ENCODE assay signal across 29 mouse cellular contexts in the genomic region with DNA sequence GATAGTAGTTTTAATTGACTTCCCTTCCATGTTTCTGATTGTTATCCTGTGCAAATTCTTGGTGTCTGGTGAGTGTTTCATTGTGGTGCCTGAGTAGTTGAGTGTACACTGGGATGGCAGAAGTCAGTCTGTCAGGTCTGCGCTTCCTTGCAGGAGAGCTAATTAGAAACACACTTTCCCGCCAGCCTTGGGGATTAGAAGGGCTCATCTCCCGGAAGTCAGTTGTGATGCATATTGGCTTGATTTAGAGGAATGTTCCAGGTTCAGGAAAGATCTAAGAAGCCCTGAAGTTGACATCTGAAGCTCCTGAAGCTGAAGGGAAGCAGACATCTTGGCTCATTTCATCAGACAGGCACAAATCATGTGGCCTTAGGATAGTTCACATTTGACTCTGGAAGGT.
DNase-seq lines count a peak whose midpoint lies in the region; ATAC-seq and TF ChIP-seq lines count a peak whose summit lies in the region.
"Had no signal": no experiment of that assay in that cellular context is flagged by ENCODE, and none has a peak within 500 bp of the region (broad histone marks: within the 10 kb centered on the region; RNA-seq: fewer than 3 reads in every experiment).

No protein-coding gene starts in this region.

- 0 out of 2 replicates have a peak, but pooled peaks cover 4% of the 10 kb centered on the region for H3K9me3 ChIP-seq in kidney, embryonic 16.5 days (ENCODE audit: low read length)
- H3K9me3 ChIP-seq in embryonic facial prominence, embryonic 11.5 days (replicated peaks; ENCODE audit: control insufficient read depth, low read length), result no peaks in the 10 kb centered on the region
- no peaks in the 10 kb centered on the region for H3K9me3 ChIP-seq in heart, embryonic 10.5 days
- H3K9me3 ChIP-seq: embryonic facial prominence, embryonic 12.5 days; forebrain, embryonic 15.5 days; hindbrain, embryonic 13.5 days; liver, embryonic 13.5 days; megakaryocyte, embryonic 14.5 days; neural tube, embryonic 12.5 days had no signal

- no peak overlapping the region for H3K9ac ChIP-seq in kidney, embryonic 16.5 days (replicated peaks; ENCODE audit: low read length)
- H3K9ac ChIP-seq in embryonic facial prominence, embryonic 11.5 days (replicated peaks; ENCODE audit: low read length), result no peak overlapping the region
- H3K9ac ChIP-seq: embryonic facial prominence, embryonic 12.5 days; forebrain, embryonic 15.5 days; heart, embryonic 13.5 days; hindbrain, embryonic 13.5 days; liver, embryonic 13.5 days; neural tube, embryonic 12.5 days had no signal

- H3K4me2 ChIP-seq in kidney, embryonic 16.5 days (replicated peaks; ENCODE audit: low read depth, low read length), result no peak overlapping the region
- H3K4me2 ChIP-seq in embryonic facial prominence, embryonic 11.5 days (ENCODE audit: low read depth, low read length), result no peak overlapping the region
- H3K4me2 ChIP-seq: embryonic facial prominence, embryonic 12.5 days; forebrain, embryonic 15.5 days; heart, embryonic 13.5 days; hindbrain, embryonic 13.5 days; liver, embryonic 13.5 days; neural tube, embryonic 12.5 days had no signal

- H3K4me3 ChIP-seq in kidney, embryonic 16.5 days (ENCODE audit: low read length), result no peak overlapping the region
- H3K4me3 ChIP-seq in embryonic facial prominence, embryonic 11.5 days (ENCODE audit: low read depth, low read length), result no peak overlapping the region
- H3K4me3 ChIP-seq in heart, embryonic 10.5 days, result no peak overlapping the region
- no peak overlapping the region for H3K4me3 ChIP-seq in thymus, adult 2 months (ENCODE audit: control insufficient read depth, insufficient read depth, low read length)
- H3K4me3 ChIP-seq: embryonic facial prominence, embryonic 12.5 days; forebrain, embryonic 15.5 days; heart, embryonic 13.5 days; hindbrain, embryonic 13.5 days; left cerebral cortex, adult 2 months; liver, embryonic 13.5 days; megakaryocyte, embryonic 14.5 days; neural tube, embryonic 12.5 days had no signal

- H3K27ac ChIP-seq in kidney, embryonic 16.5 days (ENCODE audit: low read length), result peak overlapping the region; percentile 15; the same call in 1 of the 2 replicates
- H3K27ac ChIP-seq in embryonic facial prominence, embryonic 11.5 days (replicated peaks; ENCODE audit: low read depth, low read length), result no peak overlapping the region
- no peak overlapping the region for H3K27ac ChIP-seq in heart, embryonic 10.5 days
- H3K27ac ChIP-seq in thymus, adult 2 months (ENCODE audit: control insufficient read depth, insufficient read depth, low read length), result no peak overlapping the region
- H3K27ac ChIP-seq: embryonic facial prominence, embryonic 12.5 days; forebrain, embryonic 15.5 days; heart, embryonic 13.5 days; hindbrain, embryonic 13.5 days; left cerebral cortex, adult 2 months; liver, embryonic 13.5 days; neural tube, embryonic 12.5 days had no signal

- TF ChIP-seq CTCF in thymus, adult 2 months (IDR thresholded peaks at IDR 0.05; ENCODE audit: borderline replicate concordance, control insufficient read depth, extremely low read depth, insufficient read depth, low read length, poor library complexity), result no peak

- H3K27me3 ChIP-seq in kidney, embryonic 16.5 days (ENCODE audit: insufficient read depth, low read length), result no peaks in the 10 kb centered on the region
- no peaks in the 10 kb centered on the region for H3K27me3 ChIP-seq in embryonic facial prominence, embryonic 11.5 days (ENCODE audit: control insufficient read depth, insufficient read depth, low read length)
- no peaks in the 10 kb centered on the region for H3K27me3 ChIP-seq in heart, embryonic 10.5 days (ENCODE audit: insufficient read depth, poor library complexity, severe bottlenecking)
- no peaks in the 10 kb centered on the region for H3K27me3 ChIP-seq in thymus, adult 2 months (ENCODE audit: control insufficient read depth, insufficient read depth, low read length)
- H3K27me3 ChIP-seq: CH12.LX; embryonic facial prominence, embryonic 12.5 days; forebrain, embryonic 15.5 days; heart, embryonic 13.5 days; hindbrain, embryonic 13.5 days; liver, embryonic 13.5 days; megakaryocyte, embryonic 14.5 days; neural tube, embryonic 12.5 days; Patski had no signal

- H3K36me3 ChIP-seq in kidney, embryonic 16.5 days (ENCODE audit: insufficient read depth, low read length), result no peaks in the 10 kb centered on the region; the same call in 1 of the 2 replicates
- H3K36me3 ChIP-seq in embryonic facial prominence, embryonic 11.5 days (replicated peaks; ENCODE audit: control insufficient read depth, insufficient read depth, low read depth, low read length), result no peaks in the 10 kb centered on the region
- no peaks in the 10 kb centered on the region for H3K36me3 ChIP-seq in heart, embryonic 10.5 days
- no peaks in the 10 kb centered on the region for H3K36me3 ChIP-seq in thymus, adult 2 months (ENCODE audit: control insufficient read depth, insufficient read depth, low read length)
- H3K36me3 ChIP-seq: embryonic facial prominence, embryonic 12.5 days; forebrain, embryonic 15.5 days; G1E; hindbrain, embryonic 13.5 days; liver, embryonic 13.5 days; neural tube, embryonic 12.5 days had no signal

- peaks cover 36% of the 10 kb centered on the region for H3K4me1 ChIP-seq in kidney, embryonic 16.5 days (ENCODE audit: insufficient read depth, low read length)
- no peaks in the 10 kb centered on the region for H3K4me1 ChIP-seq in embryonic facial prominence, embryonic 11.5 days (ENCODE audit: control insufficient read depth, insufficient read depth, low read length)
- H3K4me1 ChIP-seq in heart, embryonic 10.5 days, result no peaks in the 10 kb centered on the region
- H3K4me1 ChIP-seq in thymus, adult 2 months (replicated peaks; ENCODE audit: control insufficient read depth, insufficient read depth, low read length), result no peaks in the 10 kb centered on the region
- H3K4me1 ChIP-seq: forebrain, embryonic 15.5 days; hindbrain, embryonic 13.5 days; liver, embryonic 13.5 days; neural tube, embryonic 12.5 days had no signal

- 53% methylated on average over 3 of the region's 3 CpGs for WGBS in kidney, embryonic 16.5 days
- WGBS in embryonic facial prominence, embryonic 11.5 days, result 25% methylated on average over 3 of the region's 3 CpGs
- WGBS in heart, embryonic 10.5 days, result 49% methylated on average over 3 of the region's 3 CpGs
- 92% methylated on average over 3 of the region's 3 CpGs for WGBS in thymus, adult 2 months

- no peak for ATAC-seq in kidney, embryonic 16.5 days (ENCODE audit: low FRiP score, low TSS enrichment)
- no peak for ATAC-seq in embryonic facial prominence, embryonic 11.5 days (replicated peaks; ENCODE audit: insufficient number of reproducible peaks, low FRiP score, low TSS enrichment, low read depth)
- ATAC-seq: forebrain, embryonic 15.5 days; inflammation-experienced regulatory T-cells, adult 6 months; Patski had no signal

- no peak for DNase-seq in kidney, adult 11 months
- peak; percentile 71 for DNase-seq in embryo, embryonic 10 days (ENCODE audit: low spot score)
- DNase-seq in embryonic facial prominence, embryonic 11.5 days (ENCODE audit: low spot score), result peak; percentile 66
- DNase-seq in heart, embryonic 10.5 days (ENCODE audit: low spot score), result no peak
- DNase-seq in layer of hippocampus, adult 11-12 months (ENCODE audit: low spot score), result no peak
- no peak for DNase-seq in thymus, adult 2 months
- DNase-seq: adrenal gland, adult 8-10 months; B cell, adult 2 months; cerebellum, adult 18-20 months; gastrocnemius, postnatal 14 days; heart, adult 11 months; kidney, adult 8-10 months; layer of hippocampus, adult 9-11 months; liver, embryonic 13.5 days; lung, adult 2 months; lung, postnatal 14 days; midbrain, embryonic 14.5 days had no signal

- no peak for TF ChIP-seq POLR2A in thymus, adult 2 months (IDR thresholded peaks at IDR 0.05; ENCODE audit: control insufficient read depth, extremely low read depth, insufficient read depth, low read length, poor library complexity)

Comparison
In these comparisons a context has a peak if more than half of its experiments do, and no peak if none do; other contexts are left out.
1. DNase-seq: peak in embryo, embryonic 10 days (single experiment) and embryonic facial prominence, embryonic 11.5 days (single experiment); none in kidney, adult 11 months (single experiment), heart, embryonic 10.5 days (single experiment), layer of hippocampus, adult 11-12 months (single experiment) and thymus, adult 2 months (single experiment).